In genomic region chr7:82147151-82147550, GRCm38 (mm10) we compare ENCODE assay signal across 29 mouse cellular contexts. TPM values are rescaled to one million over a fixed set of nuclear protein-coding genes. Genes with fewer than 3 reads are reported as not detected.
"Had no signal": no experiment of that assay in that cellular context is flagged by ENCODE, and none has a peak within 500 bp of the region (broad histone marks: within the 10 kb centered on the region; RNA-seq: fewer than 3 reads in every experiment).

No protein-coding gene starts in this region.

- H3K4me2 ChIP-seq: embryonic facial prominence, embryonic 12.5 days; embryonic facial prominence, embryonic 13.5 days; embryonic facial prominence, embryonic 15.5 days; forebrain, embryonic 12.5 days; forebrain, embryonic 13.5 days; forebrain, embryonic 15.5 days had no signal

- H3K27me3 ChIP-seq: embryonic facial prominence, embryonic 12.5 days; embryonic facial prominence, embryonic 13.5 days; embryonic facial prominence, embryonic 15.5 days; forebrain, embryonic 12.5 days; forebrain, embryonic 13.5 days; forebrain, embryonic 15.5 days had no signal

- ATAC-seq: forebrain, embryonic 13.5 days; forebrain, embryonic 14.5 days; forebrain, embryonic 15.5 days; forebrain, embryonic 16.5 days; forebrain, postnatal 0 days had no signal

- H3K9ac ChIP-seq: embryonic facial prominence, embryonic 12.5 days; embryonic facial prominence, embryonic 13.5 days; embryonic facial prominence, embryonic 15.5 days; forebrain, embryonic 12.5 days; forebrain, embryonic 13.5 days; forebrain, embryonic 15.5 days; forebrain, postnatal 0 days had no signal

- H3K4me3 ChIP-seq: embryonic facial prominence, embryonic 10.5 days; embryonic facial prominence, embryonic 12.5 days; embryonic facial prominence, embryonic 13.5 days; embryonic facial prominence, embryonic 15.5 days; erythroblast, embryonic 14.5 days; forebrain, embryonic 10.5 days; forebrain, embryonic 12.5 days; forebrain, embryonic 13.5 days; forebrain, embryonic 15.5 days; gastrocnemius, adult 2 months had no signal

- DNase-seq: cerebellum, adult 2 months; cerebellum, adult 8-10 months; cerebellum, adult 9-10 months; cerebellum, adult 9-11 months; cerebellum, postnatal 10 days; cerebellum, postnatal 14 days; cerebellum, postnatal 25 days; cerebellum, postnatal 36 days; embryo, embryonic 11 days; forebrain, postnatal 0 days; gastrocnemius, adult 2 months; gastrocnemius, postnatal 10 days; gastrocnemius, postnatal 14 days; gastrocnemius, postnatal 25 days; gastrocnemius, postnatal 36 days; heart, adult 18-20 months had no signal

- H3K9me3 ChIP-seq: embryonic facial prominence, embryonic 10.5 days; embryonic facial prominence, embryonic 12.5 days; embryonic facial prominence, embryonic 13.5 days; embryonic facial prominence, embryonic 15.5 days; forebrain, embryonic 10.5 days; forebrain, embryonic 12.5 days; forebrain, embryonic 13.5 days; forebrain, embryonic 15.5 days had no signal

- H3K27ac ChIP-seq: embryonic facial prominence, embryonic 10.5 days; embryonic facial prominence, embryonic 12.5 days; embryonic facial prominence, embryonic 13.5 days; embryonic facial prominence, embryonic 15.5 days; forebrain, embryonic 10.5 days; forebrain, embryonic 12.5 days; forebrain, embryonic 13.5 days; forebrain, embryonic 15.5 days; gastrocnemius, adult 2 months had no signal

- H3K4me1 ChIP-seq: embryonic facial prominence, embryonic 10.5 days; embryonic facial prominence, embryonic 12.5 days; embryonic facial prominence, embryonic 13.5 days; embryonic facial prominence, embryonic 15.5 days; forebrain, embryonic 10.5 days; forebrain, embryonic 12.5 days; forebrain, embryonic 13.5 days; forebrain, embryonic 15.5 days had no signal

- H3K36me3 ChIP-seq: embryonic facial prominence, embryonic 10.5 days; embryonic facial prominence, embryonic 12.5 days; embryonic facial prominence, embryonic 13.5 days; embryonic facial prominence, embryonic 15.5 days; forebrain, embryonic 10.5 days; forebrain, embryonic 12.5 days; forebrain, embryonic 15.5 days had no signal

RNA-seq across cellular contexts. Expression of gene Sh3gl3, which starts 26.5 kb away (rescaled TPM):
- total RNA-seq: common myeloid progenitor, adult 5-6 weeks; granulocyte monocyte progenitor cell, adult 5-6 weeks had no signal
- polyA plus RNA-seq: erythroblast, embryonic 14.5 days had no signal
